Mouse (Mus musculus): ENCODE measurements around the gene Col25a1. TPM values are rescaled to one million over a fixed set of nuclear protein-coding genes. Genes with fewer than 3 reads are reported as not detected.

Gene Col25a1
- polyA plus RNA-seq, 1 experiment from 2014 or later = 18.3 TPM

DNA sequence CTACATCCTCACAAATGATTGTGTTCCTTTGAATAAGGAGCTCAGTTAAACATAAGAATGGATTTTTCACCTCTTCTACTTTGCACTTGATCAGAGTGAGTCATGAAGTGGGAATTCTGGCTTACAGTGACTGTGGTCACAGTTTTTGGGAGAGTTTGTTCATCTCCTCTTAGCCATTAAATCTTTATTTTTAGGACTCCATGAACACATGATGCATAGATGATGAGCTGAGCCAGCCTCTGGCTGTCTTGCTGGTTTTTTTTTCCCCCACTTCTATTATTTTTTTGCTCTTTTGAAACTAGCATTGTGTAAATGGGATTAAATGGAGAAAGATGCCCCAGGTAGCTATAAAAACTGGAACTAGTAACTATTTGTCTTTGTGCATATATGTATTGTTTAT lies 84.8 kb downstream of the Col25a1 start:
- DNase-seq (ENCODE audit: low spot score) = no peak
- no peak overlapping the region for H3K9ac ChIP-seq (ENCODE audit: low read length)
- H3K27me3 ChIP-seq (ENCODE audit: control insufficient read depth, insufficient read depth, low read length) = no peaks in the 10 kb centered on the region
- H3K27ac ChIP-seq (replicated peaks; ENCODE audit: low read depth, low read length) = no peak overlapping the region
- no peaks in the 10 kb centered on the region for H3K9me3 ChIP-seq (ENCODE audit: control insufficient read depth, low read length)
- no peaks in the 10 kb centered on the region for H3K4me1 ChIP-seq (ENCODE audit: control insufficient read depth, insufficient read depth, low read length)
- H3K4me3 ChIP-seq (ENCODE audit: low read depth, low read length) = no peak overlapping the region
- no peak overlapping the region for H3K4me2 ChIP-seq (ENCODE audit: low read depth, severe bottlenecking)
- ATAC-seq (ENCODE audit: insufficient number of reproducible peaks, low FRiP score, low TSS enrichment, low read depth) = no peak
- no peaks in the 10 kb centered on the region for H3K36me3 ChIP-seq (ENCODE audit: control insufficient read depth, insufficient read depth, low read length)

- ATAC-seq (ENCODE audit: insufficient number of reproducible peaks, low FRiP score, low TSS enrichment, low read depth) (no peak), DNase-seq (ENCODE audit: low spot score) (no peak)
- H3K27ac ChIP-seq (replicated peaks; ENCODE audit: low read depth, low read length) = no peak overlapping the region
- no peak overlapping the region for H3K4me3 ChIP-seq (ENCODE audit: low read depth, low read length)
- H3K9me3 ChIP-seq (ENCODE audit: control insufficient read depth, low read length) = no peaks in the 10 kb centered on the region
- no peaks in the 10 kb centered on the region for H3K36me3 ChIP-seq (ENCODE audit: control insufficient read depth, insufficient read depth, low read length)
- no peak overlapping the region for H3K4me2 ChIP-seq (ENCODE audit: low read depth, severe bottlenecking)
- WGBS = 94% methylated on average over 3 of the region's 3 CpGs
- no peaks in the 10 kb centered on the region for H3K27me3 ChIP-seq (ENCODE audit: control insufficient read depth, insufficient read depth, low read length)
- H3K9ac ChIP-seq (ENCODE audit: low read length) = no peak overlapping the region
- no peaks in the 10 kb centered on the region for H3K4me1 ChIP-seq (ENCODE audit: control insufficient read depth, insufficient read depth, low read length)
Measured at GRCm38 (mm10) chr3:130216646-130217045, 85.3 kb downstream of the Col25a1 start.

DNA sequence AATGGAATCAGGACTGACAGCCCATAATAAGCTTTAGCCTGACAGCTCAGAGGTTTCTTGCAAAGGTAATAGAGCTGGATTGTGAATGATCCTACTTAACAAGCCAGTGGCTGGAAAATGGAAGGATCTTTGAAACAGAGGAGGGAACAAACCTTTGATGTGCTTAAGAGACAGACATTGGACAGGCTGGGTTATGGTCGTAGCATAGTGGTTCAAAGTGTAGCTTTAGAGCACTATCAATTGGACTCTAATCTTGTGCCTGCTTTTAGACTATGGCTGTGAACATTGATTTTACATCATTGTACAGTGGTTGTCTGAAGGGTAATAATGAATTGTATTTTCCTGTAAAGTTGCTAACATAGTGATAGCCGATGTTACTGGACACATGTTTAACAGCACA lies 86.4 kb downstream of the Col25a1 start:
- H3K9ac ChIP-seq (ENCODE audit: low read length) = no peak overlapping the region
- DNase-seq (ENCODE audit: low spot score) (no peak), ATAC-seq (ENCODE audit: insufficient number of reproducible peaks, low FRiP score, low TSS enrichment, low read depth) (no peak)
- no peaks in the 10 kb centered on the region for H3K27me3 ChIP-seq (ENCODE audit: control insufficient read depth, insufficient read depth, low read length)
- 81% methylated on average over 2 of the region's 2 CpGs for WGBS
- H3K27ac ChIP-seq (replicated peaks; ENCODE audit: low read depth, low read length) = no peak overlapping the region
- H3K4me2 ChIP-seq (ENCODE audit: low read depth, severe bottlenecking) = no peak overlapping the region
- no peak overlapping the region for H3K4me3 ChIP-seq (ENCODE audit: low read depth, low read length)
- no peaks in the 10 kb centered on the region for H3K4me1 ChIP-seq (ENCODE audit: control insufficient read depth, insufficient read depth, low read length)
- no peaks in the 10 kb centered on the region for H3K9me3 ChIP-seq (ENCODE audit: control insufficient read depth, low read length)
- no peaks in the 10 kb centered on the region for H3K36me3 ChIP-seq (ENCODE audit: control insufficient read depth, insufficient read depth, low read length)

GRCm38 (mm10) chr3:130218232-130218728 lies 87.0 kb downstream of the Col25a1 start:
- Histone ChIP-seq H3K27ac (replicated peaks; ENCODE audit: low read depth, low read length) (no peak overlapping the region), H3K27me3 (ENCODE audit: control insufficient read depth, insufficient read depth, low read length) (no peaks in the 10 kb centered on the region), H3K9me3 (ENCODE audit: control insufficient read depth, low read length) (no peaks in the 10 kb centered on the region), H3K4me3 (ENCODE audit: low read depth, low read length) (no peak overlapping the region), H3K9ac (ENCODE audit: low read length) (no peak overlapping the region), H3K4me1 (ENCODE audit: control insufficient read depth, insufficient read depth, low read length) (no peaks in the 10 kb centered on the region), H3K36me3 (ENCODE audit: control insufficient read depth, insufficient read depth, low read length) (no peaks in the 10 kb centered on the region), H3K4me2 (ENCODE audit: low read depth, severe bottlenecking) (no peak overlapping the region)
- WGBS = 69% methylated on average over 5 of the region's 5 CpGs
- DNase-seq (ENCODE audit: low spot score) = no peak
- ATAC-seq (ENCODE audit: insufficient number of reproducible peaks, low FRiP score, low TSS enrichment, low read depth) = no peak

DNA sequence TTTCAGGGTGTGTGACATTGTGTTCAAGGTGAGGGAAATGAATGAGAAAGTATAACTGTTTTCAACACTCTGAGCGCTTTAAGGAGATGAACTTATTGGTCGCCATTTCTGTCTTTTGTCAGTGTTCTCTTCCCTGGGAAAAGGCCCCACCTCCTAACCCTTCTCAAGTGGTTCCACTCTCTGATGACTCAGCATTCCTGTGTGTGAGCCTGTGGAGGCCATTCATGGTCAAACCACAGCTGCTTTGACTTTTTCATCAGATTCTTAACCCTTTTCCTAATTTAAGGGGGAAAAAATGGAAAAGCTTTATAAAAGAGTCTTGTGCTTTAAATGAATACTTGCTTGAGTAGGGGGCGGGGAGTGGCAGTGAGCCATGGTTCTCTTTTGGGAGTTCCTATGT lies 89.5 kb downstream of the Col25a1 start:
- Histone ChIP-seq H3K27me3 (ENCODE audit: control insufficient read depth, insufficient read depth, low read length) (no peaks in the 10 kb centered on the region), H3K36me3 (ENCODE audit: control insufficient read depth, insufficient read depth, low read length) (no peaks in the 10 kb centered on the region), H3K4me3 (ENCODE audit: low read depth, low read length) (no peak overlapping the region), H3K4me1 (ENCODE audit: control insufficient read depth, insufficient read depth, low read length) (no peaks in the 10 kb centered on the region), H3K27ac (replicated peaks; ENCODE audit: low read depth, low read length) (no peak overlapping the region), H3K4me2 (ENCODE audit: low read depth, severe bottlenecking) (no peak overlapping the region), H3K9ac (ENCODE audit: low read length) (no peak overlapping the region), H3K9me3 (ENCODE audit: control insufficient read depth, low read length) (peaks cover 4% of the 10 kb centered on the region; the same call in 1 of the 2 replicates)
- WGBS = 96% methylated on average over 3 of the region's 3 CpGs
- no peak for DNase-seq (ENCODE audit: low spot score)
- no peak for ATAC-seq (ENCODE audit: insufficient number of reproducible peaks, low FRiP score, low TSS enrichment, low read depth)

GRCm38 (mm10) chr3:130228186-130228585 lies 96.9 kb downstream of the Col25a1 start:
- Histone ChIP-seq H3K27me3 (ENCODE audit: control insufficient read depth, insufficient read depth, low read length) (no peaks in the 10 kb centered on the region), H3K9ac (ENCODE audit: low read length) (no peak overlapping the region), H3K4me1 (ENCODE audit: control insufficient read depth, insufficient read depth, low read length) (no peaks in the 10 kb centered on the region), H3K4me2 (ENCODE audit: low read depth, severe bottlenecking) (no peak overlapping the region), H3K9me3 (ENCODE audit: control insufficient read depth, low read length) (peaks cover 4% of the 10 kb centered on the region; the same call in 1 of the 2 replicates), H3K36me3 (ENCODE audit: control insufficient read depth, insufficient read depth, low read length) (no peaks in the 10 kb centered on the region), H3K4me3 (ENCODE audit: low read depth, low read length) (no peak overlapping the region), H3K27ac (replicated peaks; ENCODE audit: low read depth, low read length) (no peak overlapping the region)
- ATAC-seq (ENCODE audit: insufficient number of reproducible peaks, low FRiP score, low TSS enrichment, low read depth) (no peak), DNase-seq (ENCODE audit: low spot score) (no peak)
- whole genome bisulfite sequencing = 91% methylated on average over 9 of the region's 9 CpGs

DNA sequence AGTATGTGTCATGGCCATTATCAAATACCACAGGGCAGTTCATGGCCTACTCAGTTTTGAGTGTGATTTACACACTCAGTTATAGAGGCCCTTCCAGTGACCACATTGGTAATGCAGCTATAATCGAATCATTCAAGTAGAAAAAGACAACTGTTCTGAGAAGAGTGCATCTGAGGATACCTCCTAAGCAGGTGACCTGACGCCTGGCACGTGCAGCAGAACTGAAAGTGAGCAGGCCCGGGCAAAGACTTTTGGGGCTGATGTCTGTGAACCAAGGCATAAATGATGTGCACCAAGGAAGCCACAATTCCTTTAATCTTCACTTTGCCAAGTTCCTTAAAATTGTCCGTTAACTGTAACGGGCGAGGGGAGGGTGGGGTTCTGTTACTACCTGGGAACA lies 101.6 kb downstream of the Col25a1 start:
- ATAC-seq (ENCODE audit: insufficient number of reproducible peaks, low FRiP score, low TSS enrichment, low read depth) (no peak), DNase-seq (ENCODE audit: low spot score) (no peak)
- Histone ChIP-seq H3K9ac (ENCODE audit: low read length) (no peak overlapping the region), H3K9me3 (ENCODE audit: control insufficient read depth, low read length) (no peaks in the 10 kb centered on the region), H3K27ac (replicated peaks; ENCODE audit: low read depth, low read length) (no peak overlapping the region), H3K36me3 (ENCODE audit: control insufficient read depth, insufficient read depth, low read length) (no peaks in the 10 kb centered on the region), H3K4me1 (ENCODE audit: control insufficient read depth, insufficient read depth, low read length) (peaks cover 5% of the 10 kb centered on the region), H3K4me3 (ENCODE audit: low read depth, low read length) (no peak overlapping the region), H3K27me3 (ENCODE audit: control insufficient read depth, insufficient read depth, low read length) (no peaks in the 10 kb centered on the region), H3K4me2 (ENCODE audit: low read depth, severe bottlenecking) (no peak overlapping the region)
- WGBS = 92% methylated on average over 7 of the region's 7 CpGs

DNA sequence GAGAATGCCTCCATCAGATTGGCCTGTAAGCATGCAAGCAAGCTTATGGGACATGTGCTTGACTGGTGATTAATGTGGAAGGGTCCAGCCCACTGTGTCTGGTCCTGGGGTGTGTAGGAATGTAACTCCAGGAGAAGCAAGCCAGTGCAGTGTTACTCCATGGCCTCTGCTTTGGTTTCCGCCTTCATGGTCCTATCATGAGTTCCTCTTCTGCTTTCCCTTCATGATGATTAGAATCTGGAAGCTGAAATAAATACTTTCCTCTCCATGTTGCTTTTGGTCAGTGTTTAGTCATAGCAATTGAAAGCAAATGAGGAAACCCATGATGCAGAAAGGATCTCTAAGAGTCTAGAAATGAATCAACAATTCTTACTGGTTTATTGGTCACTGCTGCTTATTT lies 103.9 kb downstream of the Col25a1 start:
- Histone ChIP-seq H3K27ac (replicated peaks; ENCODE audit: low read depth, low read length) (no peak overlapping the region), H3K36me3 (ENCODE audit: control insufficient read depth, insufficient read depth, low read length) (no peaks in the 10 kb centered on the region), H3K4me3 (ENCODE audit: low read depth, low read length) (no peak overlapping the region), H3K9ac (ENCODE audit: low read length) (no peak overlapping the region), H3K9me3 (ENCODE audit: control insufficient read depth, low read length) (no peaks in the 10 kb centered on the region), H3K4me1 (ENCODE audit: control insufficient read depth, insufficient read depth, low read length) (peaks cover 5% of the 10 kb centered on the region), H3K27me3 (ENCODE audit: control insufficient read depth, insufficient read depth, low read length) (no peaks in the 10 kb centered on the region), H3K4me2 (ENCODE audit: low read depth, severe bottlenecking) (no peak overlapping the region)
- DNase-seq (ENCODE audit: low spot score) = no peak
- no peak for ATAC-seq (ENCODE audit: insufficient number of reproducible peaks, low FRiP score, low TSS enrichment, low read depth)
- WGBS = 97% methylated on average over 1 of the region's 1 CpGs

DNA sequence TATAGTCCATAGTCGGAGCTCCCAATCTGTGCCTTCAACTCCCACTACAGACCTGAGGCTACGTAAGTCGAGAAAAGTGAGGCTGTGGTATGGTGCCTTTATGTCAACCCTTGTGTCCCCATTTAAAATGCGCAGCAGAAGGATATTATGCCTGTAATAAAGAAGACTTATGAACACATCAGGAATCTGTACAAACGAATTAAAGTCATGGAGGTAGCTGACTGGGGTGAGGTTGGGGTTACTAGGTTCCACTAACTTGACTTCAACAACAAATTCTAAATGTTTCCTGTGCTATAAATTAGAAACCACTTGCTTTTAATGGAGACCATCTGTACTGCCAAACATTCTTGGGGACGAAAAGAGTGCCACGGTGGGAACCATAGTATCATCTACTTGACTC lies 104.8 kb downstream of the Col25a1 start:
- no peaks in the 10 kb centered on the region for H3K36me3 ChIP-seq (ENCODE audit: control insufficient read depth, insufficient read depth, low read length)
- ATAC-seq (ENCODE audit: insufficient number of reproducible peaks, low FRiP score, low TSS enrichment, low read depth) (peak; percentile 51; the same call in 1 of the 2 replicates), DNase-seq (ENCODE audit: low spot score) (peak; percentile 35)
- no peak overlapping the region for H3K4me3 ChIP-seq (ENCODE audit: low read depth, low read length)
- H3K27ac ChIP-seq (replicated peaks; ENCODE audit: low read depth, low read length) = no peak overlapping the region
- no peaks in the 10 kb centered on the region for H3K27me3 ChIP-seq (ENCODE audit: control insufficient read depth, insufficient read depth, low read length)
- peaks cover 5% of the 10 kb centered on the region for H3K4me1 ChIP-seq (ENCODE audit: control insufficient read depth, insufficient read depth, low read length)
- WGBS = 24% methylated on average over 7 of the region's 7 CpGs
- no peaks in the 10 kb centered on the region for H3K9me3 ChIP-seq (ENCODE audit: control insufficient read depth, low read length)
- H3K9ac ChIP-seq (ENCODE audit: low read length) = no peak overlapping the region
- H3K4me2 ChIP-seq (ENCODE audit: low read depth, severe bottlenecking) = no peak overlapping the region
